In genomic region chr1:188993218-188993617, GRCm38 (mm10) we compare ENCODE assay signal across 9 mouse cellular contexts. TPM values are rescaled to one million over a fixed set of nuclear protein-coding genes. Genes with fewer than 3 reads are reported as not detected.
DNase-seq lines count a peak whose midpoint lies in the region; ATAC-seq lines count a peak whose summit lies in the region.
"Had no signal": no experiment of that assay in that cellular context is flagged by ENCODE, and none has a peak within 500 bp of the region (broad histone marks: within the 10 kb centered on the region; RNA-seq: fewer than 3 reads in every experiment).

No protein-coding gene starts in this region.

- H3K4me2 ChIP-seq in limb, embryonic 11.5 days (ENCODE audit: low read depth, severe bottlenecking): no peak overlapping the region

- H3K27me3 ChIP-seq in limb, embryonic 11.5 days (ENCODE audit: control insufficient read depth, insufficient read depth, low read length): no peaks in the 10 kb centered on the region
- H3K27me3 ChIP-seq in limb, embryonic 10.5 days (ENCODE audit: low read depth, poor library complexity, severe bottlenecking): no peaks in the 10 kb centered on the region

- H3K9me3 ChIP-seq in limb, embryonic 11.5 days (ENCODE audit: control insufficient read depth, low read length): no peaks in the 10 kb centered on the region
- no peaks in the 10 kb centered on the region for H3K9me3 ChIP-seq in limb, embryonic 10.5 days (replicated peaks)

- peak; percentile 60 for DNase-seq in adrenal gland, postnatal 14 days
- no peak for DNase-seq in adrenal gland, postnatal 4 days (ENCODE audit: low spot score in 2 of 2)
- peak; percentile 43 for DNase-seq in limb, embryonic 11.5 days (ENCODE audit: low spot score)
- no peak for DNase-seq in limb, embryonic 10.5 days (ENCODE audit: low spot score)
- DNase-seq in cerebellum, adult 9-10 months: peak; percentile 54
- peak; percentile 54 for DNase-seq in kidney, postnatal 10 days
- DNase-seq in lung, postnatal 36 days: peak; percentile 73
- no peak for DNase-seq in testis, postnatal 10 days (ENCODE audit: low spot score)

- H3K4me3 ChIP-seq in limb, embryonic 11.5 days (ENCODE audit: low read depth, low read length): no peak overlapping the region
- H3K4me3 ChIP-seq in limb, embryonic 10.5 days: no peak overlapping the region
- H3K4me3 ChIP-seq: erythroblast, embryonic 14.5 days had no signal

- no peaks in the 10 kb centered on the region for H3K4me1 ChIP-seq in limb, embryonic 11.5 days (ENCODE audit: control insufficient read depth, insufficient read depth, low read length)
- H3K4me1 ChIP-seq in limb, embryonic 10.5 days: no peaks in the 10 kb centered on the region

- no peak overlapping the region for H3K27ac ChIP-seq in limb, embryonic 11.5 days (replicated peaks; ENCODE audit: low read depth, low read length)
- H3K27ac ChIP-seq in limb, embryonic 10.5 days: no peak overlapping the region

- peaks cover 4% of the 10 kb centered on the region; the same call in 1 of the 2 replicates for H3K36me3 ChIP-seq in limb, embryonic 11.5 days (ENCODE audit: control insufficient read depth, insufficient read depth, low read length)
- H3K36me3 ChIP-seq in limb, embryonic 10.5 days: peaks cover 91% of the 10 kb centered on the region

- WGBS in limb, embryonic 11.5 days: 54% methylated on average over 4 of the region's 4 CpGs
- WGBS in limb, embryonic 10.5 days: 56% methylated on average over 4 of the region's 4 CpGs

- ATAC-seq in limb, embryonic 11.5 days (ENCODE audit: insufficient number of reproducible peaks, low FRiP score, low TSS enrichment, low read depth): no peak

- no peak overlapping the region for H3K9ac ChIP-seq in limb, embryonic 11.5 days (ENCODE audit: low read length)

RNA-seq across cellular contexts. Expression of gene Kctd3, which starts 14.4 kb away (rescaled TPM):
- 46.9 and 54.5 TPM in 2 replicates for total RNA-seq in adrenal gland, postnatal 14 days (2021)
- total RNA-seq in adrenal gland, postnatal 4 days (2021): 10 to 100 TPM; 43.7 to 48.6 TPM
- polyA plus RNA-seq in limb, embryonic 11.5 days (2014; fragmentation: Nextera tagmentation; extraction: Ambion mirVana): 37.6 and 38.2 TPM in 2 replicates
- 28.5 and 32.6 TPM in 2 replicates for polyA plus RNA-seq in limb, embryonic 10.5 days (2016; fragmentation: Nextera tagmentation; extraction: Ambion mirVana)

Comparison
In these comparisons a context has a peak if more than half of its experiments do, and no peak if none do; other contexts are left out.
1. DNase-seq: peak in adrenal gland, postnatal 14 days (single experiment), limb, embryonic 11.5 days (single experiment), cerebellum, adult 9-10 months (single experiment), kidney, postnatal 10 days (single experiment) and lung, postnatal 36 days (single experiment); none in adrenal gland, postnatal 4 days (0 of 2), limb, embryonic 10.5 days (single experiment) and testis, postnatal 10 days (single experiment).